Mouse (Mus musculus): ENCODE results near the gene Klhl22.

Klhl22 gene

DNA sequence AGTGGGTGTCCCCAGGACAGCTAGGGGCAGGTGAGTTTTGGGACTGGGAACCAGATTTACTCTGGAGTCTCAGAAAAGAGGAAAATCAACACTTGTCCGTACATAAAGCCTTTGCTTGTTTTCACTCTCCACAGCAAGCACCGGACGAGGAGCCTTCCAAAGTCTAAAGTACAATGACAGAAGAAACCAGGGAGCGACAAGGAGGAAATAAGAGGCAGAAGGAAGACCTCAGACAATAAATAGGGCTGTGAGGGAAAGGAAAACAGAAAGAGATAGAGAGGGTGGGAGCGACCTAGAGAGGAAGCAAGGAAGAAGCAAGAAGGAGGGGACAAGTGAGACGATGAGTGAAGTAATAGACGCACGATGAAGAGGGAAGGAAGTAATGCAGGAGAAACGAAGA, 516 bp upstream of the Klhl22 start:
- no peak for DNase-seq

DNA sequence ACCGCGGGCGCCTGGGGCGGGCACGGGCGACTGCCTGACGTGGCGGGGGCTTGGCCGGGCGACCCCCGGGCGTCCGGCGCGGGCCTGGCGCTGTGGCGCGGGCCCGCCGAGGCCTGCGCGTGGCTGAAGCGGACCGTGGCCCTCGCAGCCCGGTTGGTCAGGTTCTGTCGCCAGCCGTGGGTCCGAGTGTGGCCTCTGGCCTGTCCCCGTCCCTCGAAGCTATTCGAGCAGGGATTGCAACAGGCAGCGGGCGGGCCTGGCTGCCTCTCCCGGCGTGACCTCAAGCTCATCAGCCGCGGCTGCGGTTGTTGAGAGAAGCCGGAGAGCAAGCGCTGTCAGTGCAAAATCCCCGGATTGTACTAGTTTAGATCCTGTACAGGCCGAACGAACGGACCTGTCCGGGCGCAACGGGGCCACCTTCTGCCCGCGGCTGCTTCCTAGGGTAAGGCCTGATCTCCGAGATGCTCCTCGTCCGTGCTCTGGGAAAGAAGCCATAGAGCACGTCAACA, 449 bp downstream of the Klhl22 start:
- DNase-seq: peak in 1 of 2 experiments; percentile 39

DNA sequence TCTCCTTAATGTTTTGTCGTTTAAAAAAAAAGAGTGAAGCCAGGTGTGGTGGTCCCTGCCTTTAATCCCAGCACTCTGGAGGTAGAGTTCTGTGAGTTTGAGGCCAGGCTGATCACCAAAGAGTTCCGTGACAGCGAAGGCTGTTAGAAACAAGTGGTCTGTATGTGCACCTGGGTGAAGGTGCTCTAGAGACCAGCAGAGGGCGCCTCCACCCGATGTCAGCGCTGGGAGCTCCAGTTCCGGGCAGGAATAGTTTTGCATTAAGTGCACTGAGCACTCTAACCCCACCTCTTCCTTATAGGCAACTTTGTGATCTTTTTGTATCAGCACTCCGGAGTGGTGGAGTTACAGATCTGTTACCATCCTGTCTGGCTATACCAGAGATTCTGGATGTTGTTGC, 1.2 kb downstream of the Klhl22 start:
- DNase-seq: peak in 1 of 2 experiments; percentile 18

DNA sequence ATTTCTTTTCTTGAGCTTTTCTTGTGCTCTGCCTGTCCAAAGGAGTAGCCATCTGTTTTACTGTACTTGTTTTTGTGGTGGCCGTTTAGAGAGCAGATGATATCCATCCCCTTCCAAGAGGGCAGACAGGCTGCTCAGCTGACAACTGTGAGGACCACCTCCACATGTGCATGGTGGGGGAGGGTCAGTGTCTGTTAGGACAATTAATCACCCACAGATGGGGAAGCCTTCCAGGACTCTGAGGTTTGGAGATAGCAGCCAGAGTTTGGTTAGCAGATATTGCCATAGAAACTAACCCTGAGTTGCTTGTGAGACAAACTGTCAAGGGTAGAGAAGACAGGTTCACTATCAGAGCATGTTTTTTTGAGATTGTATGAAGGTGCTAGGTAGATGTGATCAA, 1.7 kb downstream of the Klhl22 start:
- DNase-seq: no peak

DNA sequence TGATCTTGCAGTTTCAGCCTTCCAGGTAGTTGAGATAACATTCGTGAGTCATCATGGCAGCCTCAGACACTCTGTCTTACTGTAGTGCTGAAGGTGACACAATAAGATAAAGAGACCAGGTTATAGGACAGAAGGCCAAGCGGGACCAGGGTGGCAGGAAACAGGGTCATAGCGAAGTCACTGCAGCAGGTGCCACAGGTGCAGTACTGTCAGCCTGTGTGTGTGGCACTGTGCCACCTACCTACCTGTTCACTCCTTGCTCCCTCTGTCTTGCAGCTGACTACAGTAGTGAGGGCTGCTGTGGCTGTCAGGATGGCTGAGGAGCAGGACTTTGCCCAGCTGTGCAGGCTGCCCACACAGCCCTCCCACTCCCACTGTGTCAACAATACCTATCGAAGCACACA, 4.7 kb downstream of the Klhl22 start:
- no peak for DNase-seq

DNA sequence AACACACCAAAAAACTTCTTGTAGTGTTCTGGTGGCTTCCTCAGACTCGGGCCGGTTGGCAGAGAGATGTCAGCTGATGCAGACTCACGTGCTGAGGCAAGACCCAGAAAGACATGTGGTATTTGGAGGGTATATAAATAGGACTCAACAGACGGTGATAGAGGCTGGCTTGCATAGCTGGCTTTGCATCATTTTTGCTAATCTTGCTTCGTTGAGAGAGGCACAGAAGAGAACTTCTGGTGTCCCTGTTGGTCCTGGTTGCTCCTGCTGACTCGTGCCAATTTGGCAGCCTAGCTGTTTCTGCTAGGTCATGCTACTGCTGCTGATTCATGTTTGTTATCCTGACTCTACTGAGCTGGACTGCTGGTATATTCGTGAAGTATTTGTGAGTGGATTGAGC, 9.4 kb downstream of the Klhl22 start:
- DNase-seq: no peak

DNA sequence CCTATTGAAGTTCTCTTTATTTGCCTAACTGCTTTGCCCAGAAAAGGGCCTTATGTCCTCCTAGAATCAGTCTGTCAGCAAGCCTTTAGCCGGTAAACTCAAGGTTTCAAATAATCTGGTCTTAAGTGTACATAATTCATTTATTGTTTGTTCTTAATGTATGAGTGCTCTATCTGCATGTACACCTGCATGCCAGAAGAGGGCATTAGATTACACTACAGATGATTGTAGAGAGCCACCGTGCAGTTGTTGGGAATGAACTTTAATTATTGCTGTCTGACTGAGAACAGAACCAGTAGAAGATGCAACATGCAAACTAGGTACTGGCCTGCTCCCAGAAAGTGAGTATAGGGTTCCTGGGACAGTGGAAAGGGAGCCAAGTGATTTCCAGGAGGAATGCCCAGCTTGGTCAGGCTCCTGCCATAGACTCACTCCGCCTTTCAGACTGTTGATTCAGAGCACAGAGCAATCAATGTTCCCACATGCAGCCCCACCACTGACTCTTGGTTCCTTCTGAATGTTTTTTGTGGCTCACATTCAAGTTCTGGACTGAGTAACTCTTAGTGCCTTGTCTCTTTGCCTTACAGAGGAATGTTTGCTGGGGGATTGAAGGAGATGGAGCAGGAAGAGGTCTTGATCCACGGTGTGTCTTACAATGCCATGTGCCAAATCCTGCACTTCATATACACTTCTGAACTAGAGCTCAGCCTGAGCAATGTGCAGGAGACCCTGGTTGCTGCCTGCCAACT, 11.9 kb downstream of the Klhl22 start:
- DNase-seq: no peak

DNA sequence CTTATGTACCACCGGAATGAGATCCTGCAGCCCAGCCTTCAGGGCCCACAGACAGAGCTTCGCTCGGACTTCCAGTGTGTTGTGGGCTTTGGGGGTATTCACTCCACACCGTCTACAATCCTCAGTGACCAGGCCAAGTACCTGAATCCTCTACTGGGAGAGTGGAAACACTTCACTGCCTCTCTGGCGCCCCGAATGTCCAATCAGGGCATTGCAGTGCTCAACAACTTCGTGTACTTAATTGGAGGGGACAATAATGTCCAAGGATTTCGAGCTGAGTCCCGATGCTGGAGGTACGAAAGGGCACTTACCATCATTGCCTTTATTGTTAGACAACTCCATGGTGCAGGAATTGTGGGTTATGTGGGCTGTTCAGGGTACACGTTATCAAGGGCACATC, 17.4 kb downstream of the Klhl22 start:
- peak in 1 of 2 experiments; percentile 32 for DNase-seq

DNA sequence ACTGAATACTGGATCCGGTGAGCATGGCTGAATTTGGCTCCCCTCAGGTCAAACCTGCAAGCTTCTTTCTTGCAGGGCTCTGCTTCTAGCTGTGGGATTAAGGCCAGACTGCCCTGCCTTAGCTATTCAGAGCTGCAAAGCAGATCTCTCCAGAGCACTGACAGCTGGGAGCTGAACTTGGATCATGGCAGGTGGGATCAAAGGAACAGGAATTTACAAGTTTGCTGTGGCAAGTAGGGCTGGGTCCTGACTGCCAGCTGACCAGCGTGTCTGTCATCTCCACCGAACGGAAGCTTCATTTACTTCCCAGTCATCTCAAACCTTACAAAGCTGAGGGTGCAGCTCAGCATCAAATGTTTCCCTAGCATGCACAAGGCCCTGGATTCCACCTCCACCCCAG, 18.8 kb downstream of the Klhl22 start:
- no peak for DNase-seq

DNA sequence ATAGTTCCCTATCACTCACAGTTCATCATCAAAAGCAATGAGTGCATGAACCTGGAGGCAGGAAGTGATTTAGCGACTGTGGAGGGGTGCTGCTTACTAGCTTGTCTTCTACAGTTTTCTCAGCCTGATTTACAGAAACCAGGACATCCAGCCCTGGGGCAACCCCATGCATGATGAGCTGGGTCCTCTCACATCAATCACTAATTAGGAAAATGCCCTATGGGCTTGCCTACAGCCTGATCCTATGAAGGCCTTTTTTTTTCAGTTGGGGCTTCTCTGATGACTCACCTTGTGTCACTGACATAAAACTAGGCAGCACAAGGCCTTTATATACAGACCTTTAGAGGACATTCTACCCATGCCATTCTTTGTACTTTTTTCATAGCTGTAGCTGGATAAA, 20.3 kb downstream of the Klhl22 start:
- DNase-seq: no peak

DNA sequence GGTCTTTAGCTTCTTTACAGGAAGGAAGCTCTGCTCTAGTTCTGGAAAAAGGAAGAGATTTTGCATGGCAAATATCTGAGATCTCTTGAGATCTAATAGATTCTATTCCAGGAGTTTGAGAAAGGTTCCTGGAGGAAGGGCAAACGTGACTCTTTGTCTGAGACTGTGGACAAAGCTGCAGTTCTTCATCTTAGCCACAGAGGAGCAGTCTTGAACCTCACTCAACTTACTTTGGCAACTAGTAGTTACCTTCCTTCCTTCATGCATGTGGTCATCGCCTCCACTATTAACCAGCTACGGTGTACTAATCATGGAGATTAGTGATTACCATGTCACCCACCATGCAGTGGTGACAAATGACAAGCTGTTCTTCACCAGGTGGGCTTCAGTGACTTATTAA, 25.9 kb downstream of the Klhl22 start:
- no peak for DNase-seq

DNA sequence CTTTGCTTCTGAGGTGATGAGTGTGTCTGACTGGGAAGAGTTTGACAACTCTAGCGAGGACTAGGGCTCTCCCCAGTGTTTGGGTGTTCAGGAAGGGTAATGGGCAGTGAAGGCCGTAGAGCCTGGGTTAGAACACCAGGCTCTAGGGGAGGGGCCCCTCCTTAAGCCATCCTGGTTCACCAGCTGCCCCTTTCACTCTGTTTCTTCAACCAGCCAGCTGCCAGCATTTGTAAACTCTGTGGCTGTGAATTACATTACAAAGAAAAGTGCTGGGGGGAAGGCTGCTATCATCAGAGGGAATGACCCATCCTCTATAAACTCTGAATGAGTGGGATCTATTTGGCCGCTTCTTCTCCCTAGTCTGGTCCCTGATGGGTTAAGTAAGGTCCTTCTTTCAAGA, 33.3 kb downstream of the Klhl22 start:
- DNase-seq: no peak

DNA sequence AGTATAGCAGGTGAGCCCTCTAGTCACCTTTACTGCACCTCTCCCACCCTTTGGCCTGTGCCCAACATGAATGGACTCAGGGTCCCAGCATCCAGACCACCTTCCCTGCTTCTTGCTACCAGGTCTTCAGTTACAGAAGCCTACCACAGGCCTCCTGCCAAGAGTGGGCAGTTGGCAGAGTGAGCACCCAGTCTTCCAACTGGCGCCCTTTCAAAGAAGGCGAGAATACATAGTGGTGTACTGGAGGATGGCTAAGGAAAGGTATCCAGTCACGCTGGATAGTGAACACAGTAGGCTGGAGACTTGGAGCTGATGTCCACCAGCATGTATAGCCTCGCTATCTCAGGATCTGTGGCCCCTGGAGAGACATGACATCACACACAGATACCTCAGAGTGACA, 34.6 kb downstream of the Klhl22 start:
- DNase-seq: no peak

DNA sequence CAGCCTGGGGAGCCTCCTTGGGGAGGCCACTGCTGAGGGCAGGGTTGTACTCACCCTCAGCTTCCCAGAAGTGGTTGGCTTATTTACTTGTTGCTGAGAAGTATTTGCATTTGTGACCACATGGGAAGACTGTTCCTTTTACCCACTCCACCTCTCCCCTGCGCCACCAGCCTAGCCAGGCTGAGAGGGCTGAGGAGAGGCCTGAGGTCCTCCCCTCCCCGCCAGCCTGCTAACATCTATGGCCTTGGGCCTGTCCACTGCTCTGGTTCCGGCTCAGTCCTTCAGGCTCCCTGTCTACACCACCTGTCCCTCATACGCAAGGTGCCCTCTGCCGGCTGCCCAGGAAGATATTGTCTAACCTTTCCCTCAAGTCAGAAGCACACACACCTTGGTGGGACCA, 36.2 kb downstream of the Klhl22 start:
- DNase-seq: no peak

DNA sequence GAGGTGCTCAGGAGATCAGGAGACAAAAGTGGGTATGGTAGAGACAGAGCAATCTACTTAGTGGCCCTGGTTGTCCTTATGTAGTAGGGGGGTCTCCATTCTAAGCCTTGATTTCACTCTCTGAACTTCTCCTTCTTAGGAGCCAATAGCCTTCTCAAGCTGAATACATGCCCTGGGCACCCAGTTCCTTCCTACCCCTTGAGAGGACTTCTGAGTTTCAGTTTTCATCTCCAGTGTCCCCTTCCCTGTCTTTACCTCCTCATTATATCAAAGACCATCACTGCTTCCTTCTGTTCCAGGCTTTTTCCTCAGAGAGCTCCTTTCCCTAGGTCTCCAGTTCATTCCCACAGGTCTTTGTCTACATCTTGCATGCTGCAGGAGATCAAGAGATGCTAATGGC, 37.1 kb downstream of the Klhl22 start:
- no peak for DNase-seq

DNA sequence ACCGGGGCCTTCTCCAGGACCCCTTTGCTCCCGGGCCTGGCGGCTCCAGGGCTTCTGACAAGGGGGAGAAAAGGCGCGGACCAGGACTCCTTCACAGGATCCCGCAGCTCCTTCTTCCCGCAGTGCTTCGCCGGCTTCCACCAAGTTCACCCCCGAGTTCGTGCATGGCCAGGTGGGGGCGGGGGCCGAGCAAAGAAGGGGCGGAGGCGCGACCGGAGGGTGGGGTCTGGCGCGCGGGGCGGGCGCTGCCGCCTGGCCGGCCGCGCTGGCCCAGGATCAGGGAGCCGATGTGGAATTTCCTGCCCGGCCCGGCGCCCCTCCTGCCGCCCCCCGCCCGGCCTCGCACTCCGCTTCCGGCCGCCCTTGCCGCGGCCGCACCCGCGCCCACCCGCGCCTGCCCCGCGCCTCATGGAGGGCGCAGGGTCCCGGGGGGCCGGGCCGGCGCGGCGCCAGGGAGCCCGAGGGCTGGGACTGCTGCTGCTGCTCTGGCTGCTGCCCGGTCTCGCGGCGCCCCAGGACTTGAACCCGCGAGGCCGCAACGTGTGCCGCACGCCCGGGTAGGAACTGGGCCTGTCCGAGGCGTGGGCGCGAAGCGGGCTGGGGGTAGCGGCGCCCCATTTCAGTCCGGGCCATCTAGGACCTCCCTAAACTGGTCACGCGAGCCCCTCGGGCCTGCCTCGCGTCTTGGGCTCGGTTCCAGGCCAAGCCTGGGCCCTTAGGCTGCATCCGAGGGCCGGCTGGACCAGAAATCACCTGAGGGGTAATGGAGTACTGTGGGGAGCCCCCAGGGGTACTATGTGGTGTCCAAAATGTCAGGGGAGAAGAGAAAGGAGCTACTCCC, 37.8 kb downstream of the Klhl22 start, which contains the start of gene Scarf2:
Gene Scarf2 (plus strand): TSS at position 312 of the 841 bp plus-strand sequence.
- DNase-seq: no peak

DNA sequence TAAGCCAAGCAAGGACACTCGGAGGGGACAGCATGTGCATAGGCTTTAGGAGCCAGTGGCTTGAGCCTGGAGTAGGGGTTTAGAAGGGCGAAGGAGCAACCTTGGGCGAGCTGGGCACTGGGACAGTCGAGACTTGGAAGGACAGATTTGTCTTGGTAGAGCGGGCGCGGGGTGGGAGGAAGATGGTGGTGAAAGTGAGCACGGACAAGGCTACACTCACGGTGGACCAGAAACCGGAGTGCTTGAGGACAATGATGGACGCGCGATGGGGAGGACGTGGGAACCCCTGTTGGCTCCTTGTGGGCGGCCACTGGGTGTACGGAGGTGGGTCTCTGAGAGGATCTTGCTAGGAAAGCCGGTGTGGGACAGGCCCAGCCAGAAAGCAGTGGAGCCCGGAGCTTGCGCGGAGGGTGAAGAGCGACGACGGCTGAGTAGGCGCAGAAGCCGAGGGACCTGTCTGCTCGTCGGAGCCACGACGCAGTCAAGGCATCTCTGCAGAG, 38.4 kb downstream of the Klhl22 start:
- DNase-seq: no peak

DNA sequence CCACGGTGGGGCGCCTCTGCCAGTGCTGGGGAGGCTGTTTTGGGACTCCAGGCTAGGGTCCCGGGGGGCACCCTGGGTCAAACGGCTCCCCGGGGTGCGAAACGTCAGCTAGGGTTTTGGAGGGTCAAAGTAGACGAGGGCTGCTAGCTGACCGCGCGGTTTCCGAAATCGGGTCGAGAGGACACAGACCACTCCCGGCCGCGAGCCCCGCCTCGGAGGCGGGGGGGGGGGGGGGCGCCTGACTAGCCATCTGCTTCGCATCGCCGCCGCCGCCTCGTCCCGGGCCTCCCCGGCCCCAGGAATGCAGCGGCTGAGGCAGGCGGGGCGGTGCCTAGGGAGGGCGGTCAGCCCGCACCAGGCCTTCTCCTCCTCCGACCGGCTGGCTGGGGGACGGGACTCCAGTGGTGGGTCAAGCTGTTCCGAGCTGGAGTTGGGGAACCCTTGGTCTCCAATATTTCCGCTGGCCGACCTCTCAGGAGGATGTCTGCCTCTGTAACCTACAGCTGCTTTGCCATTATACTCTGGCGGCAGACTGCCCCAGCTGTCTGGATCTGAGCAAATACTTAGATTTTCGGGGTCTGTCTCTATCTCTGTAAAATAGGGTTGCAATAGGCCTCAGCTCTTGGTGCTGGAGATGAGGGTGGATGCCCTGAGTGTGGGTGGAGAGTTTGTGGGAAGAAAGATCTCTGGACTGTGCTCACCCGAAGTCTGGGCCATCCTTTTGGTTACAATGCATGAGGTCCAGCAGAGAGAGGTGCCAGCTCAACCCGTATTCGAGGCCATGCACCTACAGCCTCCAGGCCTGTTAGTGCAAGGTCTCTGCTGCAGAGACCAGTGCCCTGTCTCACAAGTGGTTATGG, 39.1 kb downstream of the Klhl22 start:
- no peak for DNase-seq

DNA sequence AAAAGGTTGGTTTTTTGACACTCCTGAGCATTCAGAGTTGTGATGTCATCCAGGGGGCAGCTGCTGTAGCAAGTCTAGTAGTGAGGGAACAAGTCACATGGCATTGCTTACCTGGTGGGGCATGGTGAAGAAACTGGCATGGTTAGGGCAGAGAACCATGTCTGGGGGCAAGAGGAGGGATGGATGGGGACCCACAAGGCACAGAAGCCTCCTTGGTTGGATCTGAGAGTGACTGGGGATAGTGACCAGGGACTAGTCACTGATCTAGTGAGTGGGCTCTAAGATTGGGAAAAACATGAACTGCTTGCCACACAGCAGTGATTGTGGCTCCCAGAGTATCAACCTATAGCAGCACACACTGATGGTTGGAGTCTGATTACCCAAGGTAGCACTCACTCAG, 40.2 kb downstream of the Klhl22 start:
- DNase-seq: no peak

DNA sequence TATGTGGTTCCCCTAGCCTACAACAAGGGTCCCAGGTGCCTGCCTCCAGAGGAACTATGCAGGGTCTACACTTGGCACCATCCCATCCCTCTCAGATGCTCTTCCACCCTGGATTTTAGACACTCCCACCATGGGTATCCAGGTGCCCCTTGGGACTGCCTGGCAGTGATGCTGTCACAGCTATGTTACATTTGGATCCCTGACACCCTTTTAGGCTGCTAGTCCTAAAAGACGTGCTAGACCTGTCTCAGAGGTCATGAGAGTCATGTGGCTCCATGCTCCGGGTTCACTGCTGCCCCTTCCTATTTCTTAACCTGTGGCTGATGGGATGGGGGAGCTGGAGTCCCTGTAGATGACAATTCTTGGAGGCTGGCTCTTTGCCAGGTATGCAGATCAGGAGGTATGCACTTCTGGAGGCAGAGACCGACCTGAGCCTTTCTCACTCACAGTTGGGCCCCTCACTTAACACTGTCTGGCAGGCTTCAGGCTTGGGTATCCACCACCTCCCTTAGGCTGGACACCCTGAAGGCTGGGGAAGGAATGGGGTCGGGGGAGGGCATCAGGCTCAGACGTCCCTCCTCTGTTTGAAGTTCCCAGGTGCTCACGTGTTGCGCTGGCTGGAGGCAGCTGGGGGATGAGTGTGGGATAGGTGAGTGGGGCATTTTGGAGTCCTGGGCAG, 42.5 kb downstream of the Klhl22 start:
- DNase-seq: no peak

DNA sequence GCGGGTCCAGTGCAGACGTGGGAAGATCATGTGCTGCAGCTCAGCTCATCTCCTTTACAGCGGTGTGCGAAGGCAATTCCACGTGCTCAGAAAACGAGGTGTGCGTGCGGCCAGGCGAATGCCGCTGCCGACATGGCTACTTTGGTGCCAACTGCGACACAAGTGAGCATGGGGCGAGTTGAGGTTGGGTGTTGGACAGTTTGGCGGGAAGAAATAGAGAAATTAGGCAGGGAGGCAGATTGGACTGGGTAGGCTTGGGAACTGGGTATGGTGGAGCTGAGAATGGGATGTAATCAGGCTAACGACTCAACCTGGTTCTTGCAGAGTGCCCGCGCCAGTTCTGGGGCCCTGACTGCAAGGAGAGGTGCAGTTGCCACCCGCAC, 43.0 kb downstream of the Klhl22 start:
- DNase-seq: no peak
